Mouse (Mus musculus) kidney, postnatal 10 days (tissue): ENCODE data around the gene Dusp3.
"Not testable (repeated sequence)": the region's sequence is repeated elsewhere in the genome, so short reads cannot be mapped to it uniquely, and the experiment has no call there.

Source experiments
- DNase-seq: peaks from one replicate; pipeline ENCODE4 v3.0.0; 2021; ENCODE audit warnings: mixed read lengths

The Dusp3 gene

DNA sequence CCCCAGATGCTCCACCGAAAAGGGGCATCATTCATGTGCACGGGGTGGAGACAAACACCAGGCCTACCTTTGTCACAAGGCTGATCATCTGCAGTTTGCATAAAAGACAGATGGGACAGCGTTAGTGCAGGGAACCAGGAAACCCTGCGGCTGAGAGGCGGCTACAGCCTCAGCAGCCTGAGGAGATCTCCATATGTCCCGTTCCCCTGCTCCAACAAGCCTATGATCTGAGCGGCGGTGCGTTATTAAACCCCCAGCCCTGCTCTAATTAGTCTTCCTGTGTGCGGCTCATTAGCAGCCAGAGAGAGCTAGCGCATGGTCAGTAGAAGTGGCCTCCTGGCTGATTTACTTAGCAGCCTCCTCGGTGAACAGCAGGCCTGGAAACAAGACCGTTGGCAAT, 23.3 kb upstream of the Dusp3 start:
- no peak for DNase-seq

DNA sequence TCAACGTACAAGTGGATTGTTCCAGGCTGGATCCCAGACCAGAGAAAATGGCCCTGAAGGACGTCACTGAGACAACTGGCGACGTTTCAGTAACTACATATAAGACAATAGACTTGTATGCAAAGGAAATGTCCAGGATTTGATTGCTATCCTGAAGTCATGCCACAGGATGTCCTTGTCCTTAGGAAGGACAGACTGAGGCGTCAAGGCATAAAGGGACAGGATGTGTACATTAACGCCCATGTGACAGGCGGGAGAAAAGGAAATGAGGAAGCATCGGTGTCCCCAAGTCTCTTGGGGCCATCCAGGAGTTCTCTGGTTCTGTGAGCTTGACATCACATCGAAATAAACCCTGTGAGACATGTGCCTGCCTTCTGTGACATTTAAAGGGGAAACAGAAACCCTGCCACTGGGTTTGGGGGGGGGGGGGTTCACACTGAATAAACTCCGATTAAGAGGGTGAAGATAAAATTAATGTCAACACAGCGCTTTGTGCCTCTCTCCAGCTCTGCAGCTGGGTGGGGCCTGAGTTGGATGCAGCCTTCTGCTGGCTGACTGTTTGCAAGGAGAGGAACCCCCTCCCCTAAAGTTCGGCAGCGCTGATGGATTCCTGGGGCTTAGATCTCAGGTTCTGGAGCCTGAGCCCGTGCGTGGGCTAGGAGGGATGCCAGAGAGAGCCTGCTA, 22.3 kb upstream of the Dusp3 start:
- DNase-seq, result no peak

DNA sequence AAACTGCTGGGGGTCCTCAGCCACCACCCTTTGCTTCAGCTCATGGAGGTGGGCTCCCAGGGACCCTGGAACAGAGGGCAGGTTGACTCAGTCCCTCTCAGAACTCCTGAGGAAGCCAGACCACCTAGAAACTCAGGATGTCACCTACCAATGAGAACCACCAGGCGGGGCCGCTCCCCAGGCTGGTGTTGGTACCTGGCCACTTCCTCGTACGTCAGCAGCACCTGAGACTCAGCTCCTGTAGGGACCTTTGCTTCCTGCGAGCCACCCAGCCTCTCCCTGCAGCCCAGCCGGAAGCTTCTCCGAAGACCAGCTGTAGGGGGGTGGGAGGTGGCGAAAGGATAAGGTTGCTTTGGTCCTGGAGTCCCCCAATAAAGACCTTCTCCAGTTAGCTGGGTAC, 21.6 kb upstream of the Dusp3 start:
- no peak for DNase-seq

DNA sequence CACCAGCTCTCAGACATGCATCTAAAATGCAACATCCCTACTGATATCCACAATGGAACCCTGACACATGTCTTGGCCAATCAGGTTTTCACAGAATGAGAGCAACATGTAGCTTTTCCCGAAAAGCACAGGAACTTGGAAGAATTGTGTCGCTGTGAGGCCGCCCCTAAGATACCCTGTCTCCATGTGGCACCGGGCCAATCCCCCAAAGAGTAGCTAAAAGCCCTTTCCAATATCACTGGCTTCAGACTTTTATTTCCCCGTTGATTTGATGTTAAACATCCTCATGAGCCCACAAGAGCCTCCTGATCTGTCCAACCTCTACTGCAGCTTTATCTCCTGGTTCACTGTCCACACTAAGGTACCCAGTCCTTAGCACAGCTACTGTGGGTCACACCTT, 19.9 kb upstream of the Dusp3 start:
- no peak for DNase-seq

DNA sequence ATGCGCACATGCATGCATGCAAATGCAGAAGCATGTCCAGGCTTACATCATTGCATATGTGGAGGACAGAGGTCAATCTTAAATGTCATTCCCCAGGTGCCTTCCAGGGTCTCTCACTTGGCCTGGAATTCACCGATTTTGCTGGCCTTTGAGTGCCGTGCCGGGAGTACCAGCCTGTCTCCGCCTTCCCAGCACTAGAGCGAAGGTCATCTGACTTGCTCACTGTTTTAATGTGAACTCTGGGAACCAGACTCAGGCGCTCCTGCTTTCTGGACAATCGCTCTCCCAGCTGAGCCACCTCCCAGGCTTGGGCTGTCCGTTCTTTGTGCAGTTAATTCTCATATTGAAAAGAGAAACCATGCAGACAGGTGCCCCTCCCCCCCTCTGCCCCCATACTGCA, 19.5 kb upstream of the Dusp3 start:
- DNase-seq, result no peak

DNA sequence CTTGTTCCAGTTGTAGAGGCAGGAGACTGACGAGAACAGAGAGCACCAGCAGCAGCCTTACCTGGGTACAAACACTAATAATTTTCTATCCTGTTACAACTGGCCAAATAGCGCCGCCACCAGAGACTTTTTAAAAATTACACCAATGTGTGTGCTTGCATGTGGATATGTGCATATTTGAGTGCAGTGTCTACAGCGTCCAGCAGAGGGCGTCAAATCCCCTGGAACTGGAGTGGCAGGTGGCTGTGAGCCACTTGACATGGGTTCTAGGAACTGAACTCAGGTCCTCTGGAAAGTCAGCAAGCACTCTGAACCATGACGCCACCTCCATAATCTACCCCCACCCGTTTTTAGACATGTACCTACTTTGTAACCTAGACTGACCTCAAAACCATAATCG, 17.4 kb upstream of the Dusp3 start:
- no peak for DNase-seq

DNA sequence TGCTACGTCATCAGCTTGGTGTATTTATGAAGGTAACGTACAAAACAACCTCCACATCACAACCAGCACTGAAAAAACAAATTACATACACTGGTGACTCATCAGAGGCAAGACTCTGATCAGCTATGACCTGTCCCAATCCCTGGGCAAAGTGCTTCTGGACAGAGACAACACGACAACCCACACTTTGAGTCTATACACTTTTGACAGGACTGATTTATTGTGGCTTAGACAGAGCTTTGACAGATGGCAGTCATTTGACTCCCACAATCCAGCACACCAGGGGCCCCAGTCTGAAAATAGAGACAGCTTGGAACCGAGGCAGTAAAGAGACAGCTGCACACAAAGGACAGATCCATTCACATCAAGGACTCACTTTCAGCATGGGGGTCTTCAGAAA, 12.7 kb upstream of the Dusp3 start:
- no peak for DNase-seq

DNA sequence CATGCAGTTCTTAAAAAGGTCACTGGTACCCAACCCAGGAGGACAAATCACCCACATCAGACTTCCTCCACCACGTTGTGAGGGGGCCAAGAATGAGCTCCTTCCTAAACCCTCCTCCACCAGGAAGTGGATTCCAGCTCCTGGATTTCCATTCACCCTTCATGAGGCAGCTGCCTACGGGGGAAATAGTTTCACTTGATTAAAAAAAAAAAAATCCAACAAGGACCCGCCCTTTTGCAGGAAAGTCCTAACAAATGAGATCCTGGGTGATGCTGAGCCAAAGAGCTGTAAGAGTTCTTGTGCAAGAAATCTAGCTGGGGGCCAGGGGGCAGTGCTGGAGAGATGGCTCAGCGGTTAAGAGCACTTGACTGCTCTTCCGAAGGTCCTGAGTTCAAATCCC, 11.4 kb upstream of the Dusp3 start:
- peak; percentile 37 for DNase-seq

DNA sequence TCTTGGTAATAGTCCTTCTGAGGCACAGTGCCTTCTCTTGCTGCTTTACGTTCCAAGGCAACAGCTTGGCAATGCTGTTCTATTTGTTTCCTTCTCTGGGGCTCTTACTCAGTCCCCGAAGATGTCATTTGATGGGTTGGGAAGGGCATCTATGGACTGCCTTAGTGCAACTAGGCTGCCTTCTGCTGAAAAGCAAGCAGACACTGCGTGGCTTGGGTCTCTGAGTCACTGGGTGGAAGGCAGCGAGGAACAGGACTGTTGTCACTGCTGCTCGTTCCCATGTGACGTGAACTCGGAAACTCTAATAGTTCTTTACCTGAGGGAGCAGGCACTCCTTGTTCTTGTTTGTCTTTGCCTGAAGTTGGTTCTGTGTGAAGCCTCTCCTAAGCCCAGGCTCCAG, 9.1 kb upstream of the Dusp3 start:
- no peak for DNase-seq

DNA sequence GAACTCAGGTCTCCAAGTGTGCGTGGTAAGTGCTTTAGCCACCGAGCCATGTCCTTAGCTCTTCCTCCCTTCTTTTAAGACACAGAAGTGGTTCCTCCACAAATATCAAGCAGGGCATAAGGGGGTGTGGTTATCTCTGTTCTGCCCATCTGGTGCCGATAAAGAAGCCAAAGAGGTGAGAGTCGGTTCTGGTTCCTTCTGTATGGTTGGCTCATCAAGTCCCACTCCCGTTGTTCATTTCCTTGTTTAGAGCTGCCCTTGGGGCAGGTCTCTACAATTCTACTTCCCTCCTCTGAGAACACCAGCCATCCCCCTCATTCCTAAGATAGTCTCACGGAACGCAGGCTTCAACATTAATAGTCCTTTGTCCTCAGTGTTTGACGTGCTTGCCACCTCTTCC, 7.3 kb upstream of the Dusp3 start:
- DNase-seq, result no peak

DNA sequence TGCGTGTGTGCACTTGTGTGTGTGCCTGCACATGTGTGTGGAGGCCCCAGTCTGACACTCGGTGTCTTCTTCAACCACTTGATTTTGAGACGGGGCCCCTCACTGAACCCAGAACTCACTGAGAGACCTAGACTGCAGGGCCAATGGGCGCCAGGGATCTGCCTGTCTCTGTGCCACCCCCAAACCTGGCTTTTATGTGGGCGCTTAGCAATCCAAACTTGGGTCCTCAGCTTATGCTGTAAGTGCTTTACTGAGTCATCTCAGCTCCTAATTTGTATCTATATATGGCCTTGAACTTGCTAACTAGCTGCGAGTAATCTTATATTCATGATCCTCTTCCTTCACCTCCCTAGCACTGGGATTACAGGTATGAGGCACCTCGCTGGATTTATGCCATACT, 5.6 kb upstream of the Dusp3 start:
- DNase-seq, result no peak

DNA sequence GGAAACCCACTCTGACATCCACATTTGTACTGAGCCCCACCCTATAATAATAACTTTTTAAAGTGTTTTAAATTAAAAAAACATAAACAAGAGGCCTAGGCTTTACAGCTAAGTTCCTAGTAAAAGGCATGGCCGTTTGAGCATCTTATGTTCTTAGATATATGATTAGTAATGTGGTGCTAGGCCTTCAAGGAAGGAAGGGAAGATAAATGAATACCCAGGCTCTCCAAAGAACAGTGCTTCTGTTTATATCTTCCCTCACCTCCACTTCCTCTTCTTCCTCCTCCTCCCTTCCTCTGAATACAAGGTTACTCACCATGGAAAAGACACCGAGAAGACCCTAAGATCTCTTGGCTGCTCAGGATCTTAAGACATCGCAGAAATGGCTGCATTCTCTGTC, 5.0 kb upstream of the Dusp3 start:
- DNase-seq, result no peak

DNA sequence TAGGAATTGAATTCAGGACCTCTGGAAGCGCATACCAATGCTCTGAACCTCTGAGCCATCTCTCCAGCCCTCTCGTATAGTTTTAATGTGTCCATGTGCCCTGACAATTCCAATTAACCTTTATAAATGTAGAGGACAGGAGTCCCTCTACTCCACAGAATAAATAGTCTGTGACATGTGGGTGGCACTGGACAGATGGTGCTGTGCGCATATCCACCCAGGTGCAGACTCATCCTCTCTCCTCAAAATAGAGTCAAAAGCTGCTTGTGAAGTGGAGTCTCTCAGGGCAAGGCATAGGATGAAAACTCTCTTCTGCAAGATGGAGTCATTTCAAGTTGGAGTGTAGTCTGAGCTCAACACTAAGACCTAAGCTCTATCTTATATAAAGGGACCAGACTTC, 3.4 kb upstream of the Dusp3 start:
- DNase-seq, result no peak

DNA sequence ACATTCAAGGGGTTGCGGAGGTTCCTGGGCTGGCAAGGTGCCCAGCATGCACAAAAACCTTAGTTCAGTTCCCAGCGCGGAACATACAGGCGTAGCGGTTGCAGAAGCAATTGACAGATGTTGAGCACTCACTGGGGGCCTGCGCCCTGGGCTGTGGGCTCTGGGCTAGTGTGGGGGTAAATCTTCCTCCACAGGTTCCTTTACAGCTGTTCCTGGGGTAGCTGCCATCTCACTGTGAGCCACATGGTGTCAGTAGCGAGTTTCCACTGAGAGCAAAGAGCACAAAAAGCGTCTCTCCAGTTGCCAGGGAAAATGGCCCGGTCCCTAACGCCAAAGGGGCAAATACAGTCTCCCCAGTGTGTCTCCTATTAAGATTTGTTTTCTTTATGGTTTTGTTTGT, 823 bp downstream of the Dusp3 start:
- peak; percentile 92 for DNase-seq

DNA sequence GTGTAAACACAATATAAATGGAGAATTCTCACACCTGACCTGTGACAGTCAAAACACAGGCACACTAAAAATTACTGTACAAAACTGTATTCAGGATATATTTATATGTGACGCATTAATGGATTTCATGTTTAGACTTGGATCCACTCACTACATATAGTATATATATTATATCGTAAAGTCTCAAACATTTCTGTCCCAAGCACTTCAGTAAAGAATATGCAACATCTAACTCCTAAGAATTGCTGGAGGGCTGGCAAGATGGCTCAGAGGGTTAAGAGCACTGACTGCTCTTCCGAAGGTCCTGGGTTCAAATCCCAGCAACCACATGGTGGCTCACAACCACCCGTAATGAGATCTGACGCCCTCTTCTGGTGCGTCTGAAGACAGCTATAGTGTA, 1.4 kb downstream of the Dusp3 start:
- DNase-seq, result not testable (repeated sequence)

DNA sequence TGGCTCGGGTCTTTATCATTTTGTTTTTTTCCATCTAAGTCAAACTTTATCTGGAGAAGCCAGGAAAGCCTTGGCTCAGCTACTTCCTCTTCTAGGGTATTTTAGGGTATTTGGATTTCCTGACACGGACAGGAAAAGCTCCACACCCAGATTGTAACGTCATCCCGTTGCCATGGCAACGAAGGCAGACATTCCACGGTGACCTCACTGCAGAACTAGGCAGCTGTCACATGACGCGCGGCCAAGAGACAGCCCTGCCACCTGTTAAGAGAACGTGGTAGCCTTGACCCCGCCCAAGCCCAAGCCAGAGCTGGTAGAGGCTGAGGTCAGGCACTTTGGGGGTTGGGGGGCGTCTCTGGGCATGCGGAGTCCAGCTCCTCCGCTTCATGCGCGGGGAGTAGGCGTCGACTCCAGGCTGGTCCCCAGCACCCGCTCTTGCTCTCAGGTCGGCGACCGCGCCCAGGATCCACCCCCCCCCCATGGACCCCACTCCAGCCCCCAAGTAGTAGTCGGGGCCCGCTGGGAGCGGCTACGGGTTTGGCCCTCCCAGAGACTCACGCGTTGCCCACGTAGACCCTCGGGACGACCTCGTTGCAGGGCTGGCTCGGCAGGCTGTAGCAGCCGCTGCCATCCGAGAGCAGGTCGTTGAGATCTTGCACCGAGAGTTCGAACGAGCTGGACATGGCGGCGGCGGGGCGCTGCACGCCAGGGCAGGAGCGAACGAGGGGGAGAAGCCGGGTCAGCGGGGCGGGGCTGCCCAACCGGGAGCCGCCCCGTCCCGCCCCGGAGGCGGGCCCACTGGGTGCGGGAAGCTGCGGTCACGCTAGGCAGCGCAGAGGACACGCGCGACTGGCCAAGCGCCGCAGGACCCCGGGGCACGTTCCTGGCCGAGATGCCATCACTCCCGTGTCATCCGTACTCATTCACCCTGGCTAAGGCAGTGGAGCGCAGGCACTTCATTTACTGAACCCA, 2.5 kb downstream of the Dusp3 start, which contains the start of gene Cfap97d1:
Gene Cfap97d1, plus strand, starts transcription at position 226 of the 972 bp plus-strand sequence.
- peak; percentile 98 for DNase-seq

DNA sequence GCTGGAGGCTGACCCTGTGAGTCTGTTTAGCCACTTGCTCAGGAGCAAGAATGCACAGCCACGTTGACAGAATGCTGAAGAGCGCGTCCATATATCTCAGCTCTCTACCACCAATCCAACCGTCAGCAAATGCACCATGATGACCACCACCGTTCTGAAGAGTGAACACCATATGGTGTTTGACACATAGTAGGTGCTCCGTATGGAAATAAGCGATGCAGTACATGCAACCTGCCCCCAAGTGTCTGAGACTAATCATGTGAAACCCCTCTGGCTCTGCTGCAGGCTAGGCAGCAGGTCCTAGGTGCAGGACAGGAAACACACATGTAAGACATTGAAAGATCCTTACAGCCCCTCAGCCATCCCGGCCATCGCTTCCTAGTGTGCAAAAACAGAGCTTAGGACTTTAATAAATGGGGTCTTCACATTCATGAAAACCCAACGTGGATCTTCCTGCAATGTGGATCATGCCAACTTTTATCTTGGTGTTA, 3.3 kb downstream of the Dusp3 start:
- no peak for DNase-seq

DNA sequence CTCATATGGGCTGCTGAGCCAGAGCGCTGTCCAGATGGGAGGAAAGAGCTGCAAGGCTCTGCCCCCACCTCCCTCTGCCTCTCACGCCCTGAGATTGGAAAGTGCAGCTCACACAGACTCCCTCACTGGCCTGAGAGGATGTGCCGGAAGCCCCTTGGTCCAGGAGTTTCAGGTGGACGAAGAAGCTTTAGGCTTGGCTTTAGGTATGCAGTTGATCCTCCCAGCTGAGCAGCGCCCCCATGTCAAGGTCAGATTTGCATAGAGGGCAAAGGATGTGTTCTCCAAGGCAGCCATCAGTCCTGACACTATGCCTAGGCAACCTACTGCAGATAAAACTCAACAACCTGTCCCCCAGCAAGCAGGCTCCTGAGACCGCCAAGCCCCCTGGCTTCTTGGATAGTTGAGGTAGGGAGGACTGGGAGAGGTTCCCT, 3.8 kb downstream of the Dusp3 start:
- peak; percentile 53 for DNase-seq

DNA sequence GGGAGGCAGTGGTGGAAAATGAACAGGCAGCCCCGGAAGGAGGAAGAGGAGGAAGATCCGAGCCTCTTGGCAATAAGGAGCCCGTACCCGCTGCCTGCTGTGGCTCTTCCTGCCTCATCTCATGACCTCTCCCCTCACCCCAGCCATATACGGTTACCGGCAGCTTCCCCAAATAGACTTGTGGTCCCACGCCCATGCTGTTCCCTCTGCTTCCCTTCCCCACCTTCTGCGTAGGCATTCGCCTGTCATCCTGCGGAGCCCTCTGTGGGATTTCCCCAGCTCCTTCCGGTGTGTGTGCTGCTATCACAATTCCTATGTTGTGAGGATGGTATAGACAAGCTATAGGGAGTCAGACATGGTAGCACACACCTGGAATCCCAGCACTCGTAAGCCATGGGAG, 5.0 kb downstream of the Dusp3 start:
- peak; percentile 47 for DNase-seq

DNA sequence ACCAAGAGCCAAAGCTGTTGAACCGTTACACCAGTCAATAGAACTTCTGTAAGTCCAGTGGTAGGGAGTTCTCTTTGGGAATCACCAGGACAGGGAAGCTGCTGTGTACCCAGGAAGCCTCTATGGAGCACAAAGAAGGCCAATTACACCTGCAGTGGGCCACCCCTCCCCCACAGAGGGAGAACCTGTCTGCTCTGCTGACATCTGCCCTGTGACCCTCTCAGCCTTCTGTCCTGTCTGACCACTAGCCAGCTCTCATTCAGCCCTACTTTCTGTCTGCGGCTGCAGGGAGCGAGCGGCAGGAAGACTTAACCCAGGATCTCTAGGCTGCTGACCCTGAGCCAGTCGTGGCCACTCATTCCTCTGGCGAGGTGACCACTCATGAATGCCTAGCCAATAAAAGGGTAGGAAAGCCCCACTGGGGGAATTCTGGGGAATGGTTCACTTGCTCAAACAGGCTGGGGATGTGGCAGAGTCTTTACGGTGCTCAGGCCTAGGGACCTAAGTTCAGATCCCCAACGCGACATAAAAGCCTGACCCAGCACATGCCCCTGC, 6.1 kb downstream of the Dusp3 start:
- DNase-seq, result no peak

DNA sequence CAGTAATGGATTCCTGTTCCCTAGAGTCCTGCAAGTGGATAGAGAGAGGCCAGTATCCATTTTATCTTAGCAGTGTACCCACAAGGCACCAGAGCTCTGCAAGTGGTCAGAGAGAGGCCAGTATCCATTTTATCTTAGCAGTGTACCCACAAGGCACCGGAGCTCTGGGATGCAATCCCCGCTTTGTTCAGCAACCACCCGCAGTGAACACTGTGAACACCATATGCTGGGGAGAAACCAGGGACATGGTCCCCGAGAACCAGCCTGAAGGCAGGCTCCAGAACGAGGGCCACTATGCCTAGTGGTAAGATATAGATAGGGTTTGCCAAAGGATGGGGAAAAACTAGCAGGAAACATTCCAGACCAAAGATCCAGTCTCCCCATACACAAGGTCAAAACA, 7.7 kb downstream of the Dusp3 start:
- DNase-seq, result no peak

DNA sequence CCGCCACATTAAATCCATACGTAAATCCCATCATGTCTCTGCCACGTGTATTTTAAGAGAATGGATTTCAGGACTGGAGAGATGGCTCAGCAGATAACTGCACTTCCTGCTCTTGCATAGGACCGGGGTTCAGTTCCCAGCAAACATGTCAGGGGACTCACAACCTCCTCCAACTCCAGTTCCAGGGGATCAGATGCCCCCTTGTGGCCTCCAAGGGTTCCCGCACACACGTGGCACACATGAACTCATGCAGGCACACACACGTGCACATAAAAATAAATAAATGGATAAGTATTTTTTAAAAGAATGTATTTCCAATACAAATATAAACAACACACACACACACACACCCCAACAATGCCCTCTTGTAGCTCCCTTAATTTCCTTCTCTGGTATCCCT, 9.9 kb downstream of the Dusp3 start:
- DNase-seq, result no peak

DNA sequence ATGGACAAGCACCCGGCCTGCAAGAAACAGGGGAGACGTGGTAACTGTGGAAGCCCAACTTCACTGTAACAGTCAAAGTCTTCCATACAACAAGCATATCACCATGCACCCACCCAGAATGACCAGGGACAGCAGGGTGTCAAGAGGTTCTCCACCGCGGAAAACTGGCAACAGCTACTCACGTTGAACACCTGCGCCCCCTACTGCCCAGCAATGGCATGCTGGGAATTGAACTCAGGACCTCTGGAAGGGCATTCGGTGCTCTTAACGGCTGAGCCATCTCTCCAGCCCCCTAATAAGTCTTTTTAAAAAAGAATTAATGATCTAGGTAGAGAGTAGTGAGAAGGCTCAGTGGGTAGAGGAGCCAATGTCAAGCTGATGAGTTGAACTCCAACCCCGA, 11.9 kb downstream of the Dusp3 start:
- peak; percentile 43 for DNase-seq

DNA sequence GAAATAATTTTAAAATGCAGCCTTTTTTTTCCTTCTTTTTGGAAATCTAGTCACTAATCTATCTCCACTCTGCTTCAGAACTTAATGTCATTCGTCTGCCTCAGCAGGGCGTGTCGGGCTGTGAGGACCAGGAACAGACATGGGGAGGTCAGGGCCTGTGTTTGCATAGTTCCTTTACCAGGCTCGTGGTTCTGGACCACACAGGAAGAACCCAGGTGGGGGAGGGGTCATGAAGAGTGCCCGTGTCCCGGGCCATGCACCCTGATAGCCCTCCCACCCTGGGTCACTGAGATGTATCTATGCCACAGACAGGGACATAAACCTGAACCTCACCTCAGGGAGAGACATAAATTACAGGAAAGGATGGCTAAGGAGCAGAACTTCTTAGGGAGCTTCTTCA, 12.6 kb downstream of the Dusp3 start:
- DNase-seq, result no peak
